ENCODE assay signal across 14 mouse cellular contexts in the genomic region with DNA sequence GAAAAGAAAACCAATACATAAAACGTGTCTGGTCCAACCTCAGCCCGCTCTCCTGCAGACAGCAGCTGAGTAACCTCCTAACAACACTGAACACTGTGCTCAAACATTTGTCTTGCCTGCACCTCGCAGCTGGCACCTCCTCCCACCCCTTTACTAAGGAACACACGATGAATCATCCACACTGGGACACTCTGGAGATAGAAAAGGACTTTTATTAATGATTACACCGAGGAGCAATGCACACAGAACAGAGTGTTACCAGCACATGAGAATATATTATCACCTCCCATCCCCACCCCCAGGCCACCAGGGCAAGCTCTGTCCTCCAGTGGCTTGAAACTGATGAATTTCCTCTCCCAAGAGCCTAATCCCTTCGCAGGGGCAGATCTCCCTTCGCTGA.
A peak's percentile ranks its signal among the peaks of the same experiment; 100 is the strongest.
DNase-seq lines count a peak whose midpoint lies in the region; ATAC-seq lines count a peak whose summit lies in the region.
"Had no signal": no experiment of that assay in that cellular context is flagged by ENCODE, and none has a peak within 500 bp of the region (broad histone marks: within the 10 kb centered on the region; RNA-seq: fewer than 3 reads in every experiment).

No protein-coding gene starts in this region.

- no peaks in the 10 kb centered on the region for H3K9me3 ChIP-seq in kidney, embryonic 14.5 days (ENCODE audit: control insufficient read depth, low read length)
- H3K9me3 ChIP-seq: forebrain, embryonic 10.5 days; neural tube, embryonic 13.5 days had no signal

- no peak overlapping the region for H3K4me3 ChIP-seq in kidney, embryonic 14.5 days (ENCODE audit: low read length)
- H3K4me3 ChIP-seq: forebrain, embryonic 10.5 days; megakaryocyte, embryonic 14.5 days; neural tube, embryonic 13.5 days had no signal

- no peak for DNase-seq in kidney, postnatal 25 days
- DNase-seq in right cerebral cortex, adult 2 months (ENCODE audit: low spot score in 2 of 2), result peak; percentile 76 to 77
- no peak for DNase-seq in right cerebral cortex, postnatal 14 days
- peak; percentile 22 to 24 for DNase-seq in layer of hippocampus, postnatal 14 days (ENCODE audit: low spot score in 2 of 2)
- peak; percentile 63 for DNase-seq in telencephalon, adult 2 months (ENCODE audit: low read depth, low spot score)
- no peak for DNase-seq in cerebellum, adult 11-12 months
- no peak for DNase-seq in MN1 (ENCODE audit: low spot score)
- DNase-seq: cerebellum, adult 2 months; heart, postnatal 36 days; thymus, postnatal 25 days had no signal

- no peaks in the 10 kb centered on the region for H3K27me3 ChIP-seq in kidney, embryonic 14.5 days (ENCODE audit: control insufficient read depth, insufficient read depth, low read length)
- H3K27me3 ChIP-seq: megakaryocyte, embryonic 14.5 days; neural tube, embryonic 13.5 days had no signal

- ATAC-seq in kidney, embryonic 14.5 days (ENCODE audit: low FRiP score, low TSS enrichment), result peak; percentile 69

- H3K4me1 ChIP-seq in kidney, embryonic 14.5 days (ENCODE audit: control insufficient read depth, insufficient read depth, low read length), result no peaks in the 10 kb centered on the region
- H3K4me1 ChIP-seq: forebrain, embryonic 10.5 days; megakaryocyte, embryonic 14.5 days had no signal

- H3K36me3 ChIP-seq in kidney, embryonic 14.5 days (ENCODE audit: control insufficient read depth, insufficient read depth, low read length), result no peaks in the 10 kb centered on the region
- H3K36me3 ChIP-seq: forebrain, embryonic 10.5 days; neural tube, embryonic 13.5 days had no signal

- no peak overlapping the region for H3K4me2 ChIP-seq in kidney, embryonic 14.5 days (replicated peaks; ENCODE audit: low read depth, low read length)
- H3K4me2 ChIP-seq: neural tube, embryonic 13.5 days had no signal

- H3K9ac ChIP-seq in kidney, embryonic 14.5 days (ENCODE audit: low read depth, low read length), result no peak overlapping the region
- H3K9ac ChIP-seq: neural tube, embryonic 13.5 days had no signal

- no peak overlapping the region for H3K27ac ChIP-seq in kidney, embryonic 14.5 days (ENCODE audit: low read depth, low read length)
- H3K27ac ChIP-seq: forebrain, embryonic 10.5 days; neural tube, embryonic 13.5 days had no signal

- 50% methylated on average over 7 of the region's 7 CpGs for WGBS in kidney, embryonic 14.5 days

Comparison
In these comparisons a context has a peak if more than half of its experiments do, and no peak if none do; other contexts are left out.
1. DNase-seq: peak in right cerebral cortex, adult 2 months (2 of 2), layer of hippocampus, postnatal 14 days (2 of 2) and telencephalon, adult 2 months (single experiment); none in kidney, postnatal 25 days (0 of 2), right cerebral cortex, postnatal 14 days (single experiment), cerebellum, adult 11-12 months (single experiment) and MN1 (single experiment).